Mouse (Mus musculus) liver, adult (tissue): ENCODE measurements around the gene Acmsd.
A peak's percentile ranks its signal among the peaks of the same experiment; 100 is the strongest.

Experiments used
- GATA4 ChIP-seq: IDR thresholded peaks from 2 replicates; pipeline ENCODE4 v1.6.1; 2014; ENCODE audit warnings: mild to moderate bottlenecking, low read length; ENCODE audit not compliant: insufficient replicate concordance

Acmsd gene

GRCm38 (mm10) chr1:127773198-127773802 is 44.1 kb downstream of the Acmsd start:
- no peak for TF ChIP-seq GATA4

- TF ChIP-seq GATA4 = 0 out of 2 replicates have a peak, but pooled peaks have one; percentile 3
Measured at GRCm38 (mm10) chr1:127773803-127774500, 44.7 kb downstream of the Acmsd start, which contains the start of gene Ccnt2. TSS of gene Ccnt2 (plus strand) at chr1:127774164.

- no peak for TF ChIP-seq GATA4
Measured at GRCm38 (mm10) chr1:127774501-127774880, 45.3 kb downstream of the Acmsd start.

GRCm38 (mm10) chr1:127775206-127775720 is 46.0 kb downstream of the Acmsd start:
- TF ChIP-seq GATA4 = no peak

GRCm38 (mm10) chr1:127776246-127776645 is 47.0 kb downstream of the Acmsd start:
- TF ChIP-seq GATA4 = no peak

GRCm38 (mm10) chr1:127778611-127779010 is 49.4 kb downstream of the Acmsd start:
- TF ChIP-seq GATA4 = no peak

- no peak for TF ChIP-seq GATA4
Measured at GRCm38 (mm10) chr1:127780142-127780541, 50.9 kb downstream of the Acmsd start.

- TF ChIP-seq GATA4 = no peak
Measured at GRCm38 (mm10) chr1:127780849-127781248, 51.6 kb downstream of the Acmsd start.

GRCm38 (mm10) chr1:127783862-127784261 is 54.6 kb downstream of the Acmsd start:
- TF ChIP-seq GATA4 = no peak

- TF ChIP-seq GATA4 = no peak
Measured at GRCm38 (mm10) chr1:127785882-127786281, 56.7 kb downstream of the Acmsd start.

- no peak for TF ChIP-seq GATA4
Measured at GRCm38 (mm10) chr1:127788943-127789342, 59.7 kb downstream of the Acmsd start.

- TF ChIP-seq GATA4 = no peak
Measured at GRCm38 (mm10) chr1:127793459-127793858, 64.2 kb downstream of the Acmsd start.

- TF ChIP-seq GATA4 = no peak
Measured at GRCm38 (mm10) chr1:127795087-127795769, 66.0 kb downstream of the Acmsd start.

GRCm38 (mm10) chr1:127796341-127796740 is 67.1 kb downstream of the Acmsd start:
- TF ChIP-seq GATA4 = no peak

- TF ChIP-seq GATA4 = no peak
Measured at GRCm38 (mm10) chr1:127796752-127797151, 67.5 kb downstream of the Acmsd start.

- no peak for TF ChIP-seq GATA4
Measured at GRCm38 (mm10) chr1:127802916-127803315, 73.7 kb downstream of the Acmsd start.
